ENCODE assay signal across 9 mouse cellular contexts in the genomic region with DNA sequence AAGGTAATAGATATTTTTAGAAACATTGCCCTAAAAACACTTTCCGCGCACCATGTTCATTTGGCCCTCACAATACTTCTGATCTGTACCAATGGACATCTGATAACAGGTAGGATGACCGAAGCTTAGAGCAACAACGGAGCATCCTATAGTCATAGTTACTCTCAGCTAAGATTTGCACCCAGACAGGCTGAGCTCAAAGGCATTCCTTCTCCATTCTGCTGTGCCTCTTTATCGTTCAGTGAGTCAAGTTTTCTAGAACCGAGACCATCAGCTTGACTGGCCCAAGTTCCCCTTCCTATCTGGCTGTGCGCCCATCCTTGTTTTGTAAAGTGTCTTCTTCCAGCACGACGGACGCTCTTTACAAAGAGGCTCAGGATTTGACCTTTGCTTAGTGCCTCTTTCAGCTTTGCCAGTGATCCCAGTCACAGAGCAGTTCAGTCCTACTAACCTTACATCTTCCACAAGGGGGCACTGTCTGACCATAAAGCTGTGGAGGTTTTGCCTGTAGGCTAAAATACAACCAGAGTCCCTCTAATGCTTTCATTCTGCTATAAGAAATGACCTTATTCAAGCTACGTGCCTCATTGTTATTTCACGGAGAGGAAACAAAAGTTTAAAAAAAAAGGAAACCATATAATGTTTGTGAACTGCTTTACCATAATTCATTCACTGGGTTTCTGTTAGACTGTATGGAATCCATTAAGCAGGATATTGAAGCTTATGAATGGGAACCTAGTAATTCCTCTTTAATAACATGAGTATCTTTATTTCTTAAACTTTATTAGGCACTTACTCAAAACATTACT. TPM values are rescaled to one million over a fixed set of nuclear protein-coding genes. Genes with fewer than 3 reads are reported as not detected.
DNase-seq lines count a peak whose midpoint lies in the region; ATAC-seq lines count a peak whose summit lies in the region.
"Had no signal": no experiment of that assay in that cellular context is flagged by ENCODE, and none has a peak within 500 bp of the region (broad histone marks: within the 10 kb centered on the region; RNA-seq: fewer than 3 reads in every experiment).

No protein-coding gene starts in this region.

- no peaks in the 10 kb centered on the region for H3K9me3 ChIP-seq in hindbrain, embryonic 13.5 days
- H3K9me3 ChIP-seq: embryonic facial prominence, embryonic 13.5 days had no signal

- no peak overlapping the region for H3K9ac ChIP-seq in hindbrain, embryonic 13.5 days
- H3K9ac ChIP-seq: embryonic facial prominence, embryonic 13.5 days had no signal

- H3K4me1 ChIP-seq in hindbrain, embryonic 13.5 days (replicated peaks), result no peaks in the 10 kb centered on the region

- H3K4me3 ChIP-seq in hindbrain, embryonic 13.5 days, result no peak overlapping the region
- H3K4me3 ChIP-seq: embryonic facial prominence, embryonic 13.5 days had no signal

- 47% methylated on average over 12 of the region's 12 CpGs for WGBS in hindbrain, embryonic 13.5 days

- H3K27ac ChIP-seq in hindbrain, embryonic 13.5 days, result no peak overlapping the region
- H3K27ac ChIP-seq: embryonic facial prominence, embryonic 13.5 days had no signal

- no peak overlapping the region for H3K4me2 ChIP-seq in hindbrain, embryonic 13.5 days
- H3K4me2 ChIP-seq: embryonic facial prominence, embryonic 13.5 days had no signal

- peak; percentile 5 to 43 for DNase-seq in spleen, postnatal 10 days (ENCODE audit: low spot score in 2 of 2)
- no peak for DNase-seq in spleen, postnatal 36 days (ENCODE audit: low spot score in 2 of 2)
- peak; percentile 28 for DNase-seq in c-Kit-negative CD71-positive TER-119-positive erythroid progenitor cells, embryonic 14.5 days (ENCODE audit: low read depth, low spot score)
- DNase-seq in fibroblast of lung, adult 2 months (ENCODE audit: low read depth), result peak; percentile 42
- DNase-seq in layer of hippocampus, postnatal 14 days (ENCODE audit: low spot score in 2 of 2), result peak; percentile 50 to 82
- peak; percentile 22 to 24 for DNase-seq in right cerebral cortex, postnatal 36 days (ENCODE audit: low spot score in 2 of 2)

- no peaks in the 10 kb centered on the region for H3K27me3 ChIP-seq in hindbrain, embryonic 13.5 days
- H3K27me3 ChIP-seq: embryonic facial prominence, embryonic 13.5 days had no signal

- ATAC-seq in hindbrain, embryonic 13.5 days (ENCODE audit: low FRiP score), result peak; percentile 76
- 0 out of 2 replicates have a peak, but pooled peaks have one; percentile 47 for ATAC-seq in megakaryocyte, adult 5-6 weeks (ENCODE audit: poor library complexity, severe bottlenecking)

- H3K36me3 ChIP-seq in hindbrain, embryonic 13.5 days, result no peaks in the 10 kb centered on the region
- H3K36me3 ChIP-seq: embryonic facial prominence, embryonic 13.5 days had no signal

RNA-seq across cellular contexts. Expression of a gene that starts 35.2 kb away (rescaled TPM):
- 4.6 and 7.8 TPM in 2 replicates for polyA plus RNA-seq in hindbrain, embryonic 13.5 days (2015; fragmentation: Nextera tagmentation; extraction: Ambion mirVana)
- total RNA-seq in layer of hippocampus, postnatal 14 days (2021), result 1 to 10 TPM in 1 of 2 experiments, under 1 TPM in 1; 0.97 to 1.1 TPM
- not detected in 2 replicates for total RNA-seq in megakaryocyte, adult 5-6 weeks (2015)
- not detected in 2 replicates for total RNA-seq in megakaryocyte, adult 5-6 weeks (2017)

Comparison
In these comparisons a context has a peak if more than half of its experiments do, and no peak if none do; other contexts are left out.
1. DNase-seq: peak in spleen, postnatal 10 days (2 of 2), c-Kit-negative CD71-positive TER-119-positive erythroid progenitor cells, embryonic 14.5 days (single experiment), fibroblast of lung, adult 2 months (single experiment), layer of hippocampus, postnatal 14 days (2 of 2) and right cerebral cortex, postnatal 36 days (2 of 2); none in spleen, postnatal 36 days (0 of 2).